Mouse (Mus musculus): Measurements from ENCODE around the gene Ccdc167.

Ccdc167 gene

DNA sequence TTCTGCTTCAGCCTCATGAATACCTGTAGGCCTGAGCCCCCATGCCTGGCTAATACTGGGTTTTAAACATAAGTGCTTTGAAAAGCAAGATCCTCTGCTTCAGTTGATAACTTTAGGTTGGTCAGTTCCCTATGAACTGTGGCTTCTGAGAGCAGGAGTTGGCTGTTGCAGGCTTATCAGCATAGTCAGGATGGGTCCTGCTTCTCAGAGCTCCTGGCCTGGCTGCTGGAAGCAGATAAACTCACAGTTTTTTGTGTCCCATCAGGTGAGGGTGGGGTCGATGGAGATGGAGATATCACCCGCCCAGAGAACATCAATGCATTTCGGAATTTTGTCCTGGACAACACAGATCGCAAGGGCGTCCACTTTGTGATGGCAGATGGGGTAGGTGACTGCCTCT lies 30.1 kb downstream of the Ccdc167 start:
- no peak for DNase-seq (ENCODE audit: low spot score in 2 of 2)

DNA sequence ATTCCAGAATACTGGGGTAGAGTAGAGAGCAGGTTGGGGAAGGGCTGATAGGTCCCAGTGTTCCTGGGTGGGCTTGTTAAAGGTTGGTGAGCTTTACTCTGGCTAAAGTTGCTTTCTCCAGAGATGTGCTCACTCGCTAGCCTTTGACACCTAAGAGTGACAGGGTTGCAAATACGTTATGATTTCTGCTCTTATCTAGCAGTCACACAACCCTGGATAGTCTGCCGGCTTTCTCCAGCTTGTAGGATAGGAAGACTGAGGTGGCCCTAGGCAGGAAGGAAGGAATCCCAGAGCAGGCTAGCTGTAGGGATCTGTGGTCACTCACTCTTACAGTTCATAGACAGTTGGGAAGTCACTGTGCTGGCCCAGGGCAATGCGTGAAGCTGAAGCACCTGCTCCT lies 32.6 kb downstream of the Ccdc167 start:
- DNase-seq (ENCODE audit: low spot score in 2 of 2): no peak

DNA sequence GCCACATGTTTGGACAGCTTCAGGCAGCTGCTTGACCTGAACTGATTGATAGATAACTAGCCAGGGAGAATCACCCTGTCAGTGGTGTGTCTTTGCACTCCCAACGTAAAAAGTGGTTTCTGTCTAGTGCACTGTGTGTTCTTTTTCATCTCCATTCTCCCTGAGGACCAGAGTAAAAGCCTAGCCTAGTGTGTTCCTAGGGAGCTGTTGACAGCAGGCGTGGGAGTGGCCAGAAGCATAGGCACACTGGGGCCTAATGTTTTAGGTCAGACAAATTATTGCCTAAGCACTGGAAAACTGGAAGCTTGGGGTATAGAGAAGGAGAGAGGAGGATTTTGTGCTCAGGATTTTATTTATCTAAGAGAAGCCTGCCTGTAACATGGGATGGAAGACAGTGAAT lies 33.7 kb downstream of the Ccdc167 start:
- DNase-seq (ENCODE audit: low spot score in 2 of 2): no peak

DNA sequence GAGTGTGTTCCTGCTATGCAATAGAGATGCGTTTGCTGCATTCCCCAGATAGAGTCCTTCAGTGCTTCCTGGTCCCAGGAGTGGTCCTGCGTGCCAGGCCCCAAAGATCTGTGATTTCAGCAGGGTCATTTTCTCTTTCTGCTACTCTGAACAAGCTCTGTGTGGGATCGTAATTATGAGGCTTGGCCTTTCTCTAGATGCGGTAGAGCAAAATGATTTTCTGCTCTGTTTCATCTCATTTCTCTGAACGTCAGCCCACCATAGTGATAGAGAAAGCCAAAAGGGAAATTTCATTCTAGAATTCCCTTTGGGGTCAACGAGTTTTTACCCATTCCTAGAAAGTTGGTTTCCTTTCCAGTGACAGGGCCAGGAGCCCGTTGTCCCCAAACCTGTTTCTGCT lies 34.6 kb downstream of the Ccdc167 start:
- no peak for DNase-seq (ENCODE audit: low spot score in 2 of 2)

DNA sequence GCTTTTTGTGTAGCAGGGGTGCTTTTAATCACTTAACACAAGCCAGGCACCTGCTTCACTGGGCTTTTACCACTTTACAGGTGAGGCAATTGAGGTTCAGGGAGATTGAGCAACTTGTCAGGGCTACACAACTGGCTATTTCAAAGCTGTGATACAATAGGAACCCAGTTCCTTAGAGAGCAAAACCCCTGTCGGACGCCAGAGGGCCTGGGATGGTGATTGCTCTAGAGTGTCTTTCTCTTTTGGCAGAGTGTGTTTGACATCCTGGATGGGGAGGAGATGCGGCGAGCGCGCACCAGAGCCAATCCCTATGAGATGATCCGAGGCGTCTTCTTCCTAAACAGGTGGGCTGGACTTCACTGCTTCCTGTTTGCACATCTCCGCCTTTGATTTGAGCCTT lies 35.2 kb downstream of the Ccdc167 start:
- no peak for DNase-seq (ENCODE audit: low spot score in 2 of 2)

DNA sequence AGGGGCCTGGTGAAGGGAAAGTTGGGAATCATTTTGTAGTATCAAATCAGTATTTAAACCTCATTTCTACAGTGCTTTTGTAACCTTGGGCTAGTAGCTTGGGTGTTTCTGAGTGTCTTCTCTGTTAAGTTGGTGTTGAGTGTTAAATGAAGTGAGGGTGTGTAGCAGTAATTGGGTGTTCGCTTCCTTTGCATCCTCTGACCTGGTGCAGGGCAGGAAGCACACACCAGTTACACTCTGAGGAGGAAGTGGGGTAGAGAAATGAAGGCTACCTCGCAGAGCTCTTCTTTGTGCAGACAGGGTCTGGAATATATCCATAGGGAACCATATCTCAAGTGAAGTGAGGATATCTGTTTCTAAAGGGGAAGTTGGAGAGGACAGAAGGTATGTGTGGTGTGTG lies 35.9 kb downstream of the Ccdc167 start:
- DNase-seq (ENCODE audit: low spot score in 2 of 2): no peak

DNA sequence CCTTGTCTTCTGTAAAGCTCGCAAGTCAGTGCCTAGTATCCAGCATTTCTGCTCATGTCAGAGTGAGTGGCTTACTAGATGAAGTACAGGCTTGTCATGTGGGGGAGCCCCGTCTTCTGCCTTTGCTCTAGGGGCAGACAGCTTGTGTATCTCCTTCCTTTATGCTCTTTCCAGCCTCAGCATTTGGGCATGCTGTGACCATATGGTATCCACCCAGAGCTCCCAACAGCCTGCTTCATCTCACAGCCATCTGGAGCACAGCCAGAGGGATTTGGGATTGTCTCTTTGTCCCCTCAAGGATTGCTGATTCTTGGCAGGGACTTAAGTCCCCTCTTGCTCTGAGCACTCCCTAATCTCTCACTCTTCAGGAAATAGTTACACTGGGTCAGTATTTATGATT lies 36.7 kb downstream of the Ccdc167 start:
- DNase-seq (ENCODE audit: low spot score in 2 of 2): no peak

DNA sequence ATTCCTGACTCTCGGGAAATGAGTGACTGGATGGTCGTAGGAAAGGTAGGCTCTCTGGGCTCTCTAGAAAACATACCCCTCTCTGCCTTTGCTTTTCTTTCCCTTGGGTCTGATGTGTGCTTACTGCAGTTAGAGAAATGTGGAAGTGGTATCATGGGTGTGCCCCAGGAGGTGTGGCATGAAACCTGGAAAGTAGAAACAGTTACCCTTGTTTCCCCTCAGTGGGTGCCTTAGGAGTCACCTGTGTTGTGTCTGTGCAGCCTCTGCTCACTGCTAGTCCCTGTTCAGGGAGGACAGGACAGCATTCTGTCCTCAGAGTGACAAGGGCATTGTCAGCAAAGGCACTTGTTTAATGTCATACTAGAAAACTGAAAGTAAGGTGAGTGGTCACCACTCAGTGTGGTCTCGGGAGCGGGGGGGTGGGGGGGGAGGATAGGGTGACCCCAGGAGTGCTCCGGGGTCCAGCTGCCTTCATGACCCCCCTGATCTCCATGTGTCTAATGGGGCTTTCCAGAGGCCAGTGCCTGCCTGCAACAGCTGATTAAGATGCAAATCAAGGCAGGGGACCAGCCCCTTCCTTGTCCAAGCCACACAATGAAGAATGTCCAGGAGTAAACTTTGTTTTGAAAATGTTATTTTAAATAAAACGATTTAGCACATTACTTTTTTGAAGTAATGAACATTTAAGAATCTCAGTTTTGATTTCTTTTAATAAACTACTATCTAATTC lies 37.6 kb downstream of the Ccdc167 start:
- peak in 1 of 2 experiments; percentile 33 for DNase-seq (ENCODE audit: low spot score in 2 of 2)

DNA sequence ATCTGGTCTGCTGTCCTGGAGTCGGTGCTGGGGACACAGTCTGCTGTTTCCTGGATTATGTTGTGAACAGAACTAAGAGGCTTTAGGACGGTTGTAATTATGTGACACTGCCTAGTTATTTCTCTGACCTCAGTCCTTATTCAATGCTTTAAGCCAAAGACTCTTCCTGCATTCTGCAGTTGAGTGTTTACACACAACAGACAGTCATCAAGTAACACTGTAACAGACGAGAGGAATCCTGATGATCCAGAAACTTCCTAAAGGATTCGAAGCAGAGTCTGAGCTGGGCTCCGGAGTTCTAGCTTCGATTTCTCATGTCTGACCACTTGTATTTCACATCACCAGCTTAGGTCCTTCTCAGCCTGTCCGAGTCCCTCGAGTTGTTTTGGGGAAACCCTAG lies 38.3 kb downstream of the Ccdc167 start:
- DNase-seq (ENCODE audit: low spot score in 2 of 2): no peak

DNA sequence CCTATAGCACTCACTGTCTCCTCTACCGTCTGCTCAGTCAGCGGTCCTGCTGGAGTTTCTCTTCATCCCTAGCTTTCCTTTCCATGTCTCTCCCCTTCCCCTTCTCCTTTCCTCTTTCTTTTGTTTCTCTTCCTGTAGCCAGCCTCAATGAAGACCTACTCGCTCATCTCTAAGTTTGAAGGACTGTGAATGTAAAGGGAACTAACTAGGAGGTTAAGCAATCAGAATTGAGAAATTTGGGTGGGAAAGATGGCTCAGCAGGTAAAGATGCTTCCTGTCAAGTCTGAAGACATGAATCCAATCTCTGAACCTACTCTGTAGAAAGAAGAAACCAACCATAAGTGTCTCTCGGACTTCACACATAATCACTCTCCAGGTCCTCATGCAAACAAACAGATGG lies 43.5 kb downstream of the Ccdc167 start:
- DNase-seq (ENCODE audit: low spot score in 2 of 2): no peak

DNA sequence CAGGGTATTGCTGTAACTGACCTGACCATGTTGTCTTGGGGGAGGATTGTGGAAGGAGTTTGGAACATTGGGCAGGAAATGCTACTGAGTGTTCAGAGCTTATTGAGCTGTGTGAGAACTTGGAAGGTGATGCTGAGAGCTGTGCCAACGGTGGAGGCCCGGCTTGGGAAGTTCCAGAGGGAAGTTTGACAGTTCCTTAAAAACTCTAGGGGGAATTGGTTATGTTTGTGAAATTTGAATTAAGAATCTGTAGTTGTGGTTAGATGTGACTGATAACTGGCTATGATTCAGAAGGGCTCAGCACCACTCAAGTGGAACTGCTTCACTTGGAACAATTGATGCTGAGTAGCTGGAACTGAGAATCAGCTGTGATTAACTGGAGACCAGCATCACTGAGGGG lies 45.8 kb downstream of the Ccdc167 start:
- DNase-seq (ENCODE audit: low spot score in 2 of 2): no peak

DNA sequence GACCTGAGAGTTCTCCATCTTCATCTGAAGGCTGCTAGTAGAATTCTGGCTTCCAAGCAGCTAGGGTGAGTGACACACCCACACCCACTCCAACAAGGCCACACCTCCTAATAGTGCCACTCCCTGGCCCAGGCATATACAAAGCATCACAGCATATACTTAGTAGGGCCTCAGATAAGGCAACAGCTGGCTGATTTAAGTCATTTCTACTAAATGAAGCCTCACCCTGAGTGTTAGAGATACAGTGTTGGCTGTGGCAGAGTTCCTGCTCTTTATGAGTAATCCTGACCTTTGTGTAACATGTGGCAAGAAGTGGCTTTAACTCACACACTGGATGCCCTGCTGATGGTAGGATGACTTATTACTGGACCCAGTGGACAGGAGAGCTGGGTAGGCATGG lies 46.9 kb downstream of the Ccdc167 start:
- peak in 1 of 2 experiments; percentile 52 for DNase-seq (ENCODE audit: low spot score in 2 of 2)

DNA sequence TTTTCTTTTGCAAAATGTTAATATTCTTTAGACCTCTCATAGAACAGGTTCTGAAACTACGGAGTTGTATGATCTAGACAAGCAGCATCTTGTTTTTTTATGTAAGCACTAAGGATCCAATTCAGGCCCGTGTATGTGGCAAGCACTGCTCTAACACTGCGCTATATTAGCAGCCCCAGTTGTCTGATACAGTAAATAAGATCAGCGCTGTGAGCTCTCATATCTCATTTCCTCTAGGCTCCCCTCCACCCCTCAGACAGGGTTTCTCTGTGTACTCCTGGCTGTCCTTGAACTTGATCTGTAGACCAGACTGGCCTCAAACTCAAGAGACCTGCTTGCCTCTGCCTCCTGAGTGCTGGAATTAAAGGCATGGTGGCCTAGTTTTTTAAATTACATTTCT lies 47.8 kb downstream of the Ccdc167 start:
- no peak for DNase-seq (ENCODE audit: low spot score in 2 of 2)

DNA sequence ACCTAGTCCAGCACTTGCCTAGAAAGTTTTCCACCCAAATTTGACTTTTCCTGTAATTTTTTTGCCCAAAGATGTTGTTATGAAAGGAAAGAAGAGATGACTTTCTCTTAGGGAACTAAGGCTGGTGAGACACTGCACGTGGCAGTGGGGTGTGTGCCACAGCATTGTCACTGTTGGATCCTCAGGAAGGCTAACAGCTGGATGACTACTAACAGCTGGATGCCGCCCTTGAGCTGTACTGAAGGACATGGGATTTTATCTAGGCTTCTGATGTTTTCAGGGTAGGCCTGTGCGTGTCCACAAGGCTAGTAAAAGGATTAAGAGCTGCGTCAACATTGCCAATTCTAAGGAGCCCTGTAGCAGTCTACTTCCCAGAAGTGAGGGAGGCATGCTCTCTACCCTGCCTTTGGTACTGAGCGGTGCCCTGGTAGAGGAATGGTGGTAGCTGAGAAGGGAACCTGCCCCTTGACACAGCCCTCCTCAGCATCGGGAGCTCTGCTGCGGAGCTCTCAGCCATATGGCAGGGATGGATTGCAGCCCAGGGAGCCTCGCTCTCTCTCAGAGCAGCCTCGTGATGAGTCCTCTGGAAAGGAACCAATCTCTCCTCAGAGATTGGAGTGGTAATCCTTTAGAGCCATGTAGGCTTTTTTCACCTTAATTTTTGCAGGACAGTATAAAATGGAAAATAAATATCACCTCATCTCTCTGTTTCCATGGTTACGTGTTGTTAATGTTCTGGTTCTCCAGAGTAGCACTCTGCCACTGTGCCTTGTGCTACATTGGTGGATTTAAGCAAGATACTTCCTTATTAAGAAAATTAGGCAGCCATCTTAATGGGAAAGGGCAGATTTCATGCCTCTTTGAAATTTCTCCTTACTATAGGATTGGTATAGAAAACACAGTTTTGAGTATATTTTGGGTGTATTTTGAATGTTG lies 48.5 kb downstream of the Ccdc167 start:
- no peak for DNase-seq (ENCODE audit: low spot score in 2 of 2)

DNA sequence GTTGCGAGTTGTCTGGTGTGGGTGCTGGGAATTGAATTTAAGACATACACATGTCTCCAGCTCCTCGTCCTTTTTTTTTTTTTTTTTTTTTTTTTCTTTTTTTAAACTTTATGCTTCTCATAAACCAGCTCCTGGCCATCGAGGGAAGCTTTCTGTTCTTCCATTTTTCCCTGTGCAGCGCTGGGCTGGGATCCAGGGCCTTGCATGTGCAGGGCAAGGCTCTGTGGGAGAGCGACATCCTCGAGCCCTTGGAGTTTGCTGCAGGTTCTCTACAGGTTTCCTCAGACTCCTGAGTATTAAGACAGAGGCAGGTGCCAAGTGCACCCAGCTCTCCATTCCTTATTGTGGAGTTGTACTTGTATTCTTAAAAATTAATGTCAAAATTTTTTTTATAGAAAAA lies 54.7 kb downstream of the Ccdc167 start:
- no peak for DNase-seq (ENCODE audit: low spot score in 2 of 2)

DNA sequence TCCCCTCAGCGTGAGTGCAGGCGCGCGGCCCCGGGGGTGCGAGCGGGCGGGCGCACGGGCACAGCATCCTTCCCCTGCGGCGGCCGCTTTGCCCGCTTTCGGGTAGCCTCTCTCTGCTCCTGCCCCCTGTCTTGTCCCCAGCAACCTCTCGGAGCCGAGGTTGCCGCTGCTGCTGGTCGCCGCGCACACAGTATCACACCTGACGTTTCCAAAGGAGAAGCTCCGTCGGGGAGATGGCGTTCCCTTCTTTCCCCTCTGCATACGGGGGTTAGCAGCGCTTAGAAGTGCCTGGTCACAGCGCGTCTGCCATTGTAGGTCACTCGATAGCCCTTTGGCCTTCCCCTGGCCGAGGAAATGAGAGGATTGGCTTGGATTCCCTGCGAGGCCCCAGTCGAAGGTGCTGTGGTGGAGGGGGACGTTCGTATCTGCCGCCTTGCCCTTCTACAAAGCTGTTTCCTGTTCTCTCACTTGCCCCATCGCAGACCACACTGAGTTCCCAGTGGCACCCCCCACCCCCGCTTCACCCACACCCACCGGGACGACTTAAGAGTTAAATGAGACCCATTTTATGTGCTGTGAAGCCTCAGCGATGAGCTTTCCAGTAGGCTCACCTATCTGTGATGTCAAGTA lies 56.0 kb downstream of the Ccdc167 start:
- DNase-seq (ENCODE audit: low spot score in 2 of 2): no peak

DNA sequence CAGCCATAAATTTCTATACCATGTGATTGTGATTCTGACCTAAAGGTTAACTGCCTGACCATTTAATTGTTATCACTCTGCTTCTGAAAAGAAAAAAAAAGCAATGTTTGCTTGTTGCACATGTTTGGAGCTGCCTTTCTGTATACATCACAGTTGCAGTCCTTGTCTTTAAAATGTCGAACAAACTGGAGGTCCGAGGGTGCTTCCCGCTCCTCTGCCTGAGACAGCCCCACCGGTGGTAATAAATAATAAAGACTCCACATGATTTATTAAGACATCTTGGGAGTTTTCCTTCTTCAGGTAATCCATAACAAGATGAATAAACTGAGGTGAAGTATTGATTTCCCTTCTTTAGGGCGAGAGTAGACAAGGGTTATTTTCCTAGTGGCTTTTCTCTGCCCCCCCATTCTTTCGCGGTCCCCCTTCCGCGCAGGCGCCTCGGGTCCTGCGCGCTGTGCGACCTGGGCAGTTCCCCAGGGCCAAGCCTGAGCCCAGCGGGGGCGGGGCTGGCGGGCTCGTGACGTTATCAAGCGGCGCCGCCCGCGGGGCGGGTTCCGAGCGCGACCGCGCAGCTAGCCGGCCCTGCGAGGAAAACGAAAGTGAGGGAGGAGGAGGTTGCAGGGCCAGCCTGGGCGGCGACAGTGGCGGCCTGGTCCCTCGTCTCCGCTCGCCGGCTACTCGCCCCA lies 56.6 kb downstream of the Ccdc167 start, which contains the start of gene Cmtr1:
Cmtr1 (plus strand) TSS at position 520 of the 686 bp plus-strand sequence.
- DNase-seq (ENCODE audit: low spot score in 2 of 2): peak; percentile 97 to 98

DNA sequence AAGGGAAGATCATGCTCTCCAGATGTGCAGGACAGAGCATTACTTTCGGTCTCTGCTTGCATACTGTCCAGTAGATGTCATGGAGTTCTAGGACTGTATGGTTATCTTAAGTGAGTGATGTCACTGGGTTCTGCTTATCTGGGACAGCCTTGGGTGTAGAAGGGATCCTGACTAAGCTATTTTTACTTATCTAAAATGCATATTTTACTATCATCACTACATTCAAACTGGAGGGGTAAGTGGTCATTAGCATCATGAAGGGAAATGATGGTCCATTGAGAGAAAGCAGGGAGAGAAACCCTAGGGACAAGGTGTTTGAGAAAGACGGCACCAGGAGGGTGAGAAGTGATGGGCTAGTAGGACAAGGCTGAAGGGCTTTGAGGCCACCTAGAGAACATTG lies 58.6 kb downstream of the Ccdc167 start:
- peak; percentile 37 to 54 for DNase-seq (ENCODE audit: low spot score in 2 of 2)

DNA sequence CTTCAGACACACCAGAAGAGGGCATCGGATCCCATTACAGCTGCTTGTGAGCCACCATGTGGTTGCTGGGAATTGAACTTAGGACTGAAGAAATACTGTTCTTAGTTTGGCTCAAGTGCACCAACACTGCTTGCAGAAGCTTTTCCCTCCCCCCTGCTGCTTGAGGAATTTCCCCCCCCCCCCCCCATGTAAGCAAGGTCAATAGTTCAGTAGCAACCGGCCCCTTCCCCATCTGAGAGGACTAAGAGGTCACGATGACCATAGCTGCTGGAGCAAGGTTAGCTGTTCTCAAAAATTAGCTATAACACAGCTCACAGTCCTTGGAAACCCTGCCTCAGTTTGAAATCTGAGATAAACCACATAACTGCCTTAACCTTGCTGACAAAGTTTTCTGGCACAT lies 74.6 kb downstream of the Ccdc167 start:
- no peak for DNase-seq (ENCODE audit: low spot score in 2 of 2)

DNA sequence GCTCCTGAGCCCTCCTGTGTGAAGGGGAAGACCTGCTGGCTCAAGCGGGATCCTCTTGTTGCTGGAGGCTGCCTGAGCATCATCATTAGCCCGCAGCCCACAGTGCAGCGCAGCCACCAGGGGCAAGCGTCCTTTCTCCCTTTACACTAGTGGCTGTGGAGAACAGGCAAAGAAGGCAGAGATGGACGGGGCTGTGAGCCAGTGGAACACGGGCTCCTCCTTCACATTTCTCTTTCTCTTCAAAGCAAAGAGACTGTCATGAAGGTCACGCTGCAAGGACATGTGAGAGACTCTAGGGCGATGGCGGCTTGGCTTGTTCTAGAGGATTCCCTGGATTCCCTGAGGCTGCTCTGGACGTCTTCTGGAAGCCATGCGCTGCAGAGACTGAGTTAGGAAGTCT lies 75.9 kb downstream of the Ccdc167 start:
- no peak for DNase-seq (ENCODE audit: low spot score in 2 of 2)

DNA sequence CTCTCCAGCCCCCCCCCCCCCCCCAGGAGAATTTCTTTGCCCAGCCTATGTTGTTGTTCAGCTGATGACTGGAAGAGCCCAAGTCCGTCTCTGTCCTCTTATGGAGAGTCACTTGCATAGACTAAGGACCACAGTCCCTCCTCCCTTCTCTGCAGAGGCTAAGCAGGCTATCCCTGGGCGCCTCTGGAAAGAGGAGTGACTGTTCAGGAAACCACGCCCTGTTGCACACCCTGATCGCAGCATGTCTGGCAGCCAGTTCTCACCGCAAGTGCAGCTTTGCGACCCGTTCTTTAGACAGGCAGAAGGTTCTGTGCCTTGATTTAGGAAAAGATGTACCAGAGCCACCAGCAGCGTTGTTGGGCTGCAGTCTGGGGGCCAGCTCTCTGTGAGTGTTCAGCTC lies 78.9 kb downstream of the Ccdc167 start:
- peak in 1 of 2 experiments; percentile 67 for DNase-seq (ENCODE audit: low spot score in 2 of 2)

DNA sequence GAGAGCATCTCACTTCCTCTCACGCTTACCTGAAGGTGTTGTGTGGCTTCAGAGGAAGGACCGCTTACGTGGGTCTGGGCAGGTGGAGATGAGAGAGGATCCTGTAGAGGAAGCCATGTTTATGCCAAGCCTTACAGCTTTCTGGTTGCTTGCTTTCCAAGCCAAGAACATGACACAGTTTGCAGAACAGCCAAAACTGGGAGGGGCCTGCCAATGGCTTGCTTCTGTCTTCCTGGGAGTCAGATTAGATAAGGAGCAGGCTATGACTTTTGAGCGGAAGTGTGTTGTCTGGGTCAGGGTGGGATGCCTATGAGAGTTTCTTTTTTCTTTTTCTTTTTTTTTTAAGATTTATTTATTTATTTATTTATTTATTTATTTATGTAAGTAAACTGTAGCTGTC lies 79.5 kb downstream of the Ccdc167 start:
- DNase-seq (ENCODE audit: low spot score in 2 of 2): no peak
